Mouse (Mus musculus) liver, adult 2 months (tissue): ENCODE results near the gene Pramel1. TPM values are rescaled to one million over a fixed set of nuclear protein-coding genes. Genes with fewer than 3 reads are reported as not detected.
"Not testable (repeated sequence)": the region's sequence is repeated elsewhere in the genome, so short reads cannot be mapped to it uniquely, and the experiment has no call there.

Experiments used
- DNase-seq: peaks from one replicate; pipeline ENCODE4 v3.0.0-alpha.2; 2011; ENCODE audit warnings: low read depth, low spot score; ENCODE audit errors: extremely low read depth
- H3K27ac ChIP-seq: fragments of 200-500 bp; replicated peaks from 2 replicates; pipeline ENCODE4 v1.5.1; 2012; ENCODE audit warnings: low read depth, mild to moderate bottlenecking, control low read depth, inconsistent platforms, low read length; ENCODE audit not compliant: insufficient read depth
- H3K27me3 ChIP-seq: fragments of 200-500 bp; 2 replicates; pipeline ENCODE4 v1.6.1; 2012; ENCODE audit warnings: mild to moderate bottlenecking, moderate library complexity, low read length, inconsistent platforms; ENCODE audit not compliant: control insufficient read depth, insufficient read depth
- H3K36me3 ChIP-seq: fragments of 200-500 bp; 2 replicates; pipeline ENCODE4 v1.6.1; 2012; ENCODE audit warnings: low read length, inconsistent platforms; ENCODE audit not compliant: control insufficient read depth, insufficient read depth
- H3K4me1 ChIP-seq: fragments of 200-500 bp; 2 replicates; pipeline ENCODE4 v1.6.1; 2011; ENCODE audit warnings: low read length; ENCODE audit not compliant: control insufficient read depth, insufficient read depth
- H3K4me3 ChIP-seq: fragments of 200-500 bp; 2 replicates; pipeline ENCODE4 v1.5.1; 2011; ENCODE audit warnings: low read depth, mild to moderate bottlenecking, control low read depth, low read length, moderate library complexity; ENCODE audit not compliant: insufficient read depth
- H3K79me2 ChIP-seq: fragments of 200-500 bp; 2 replicates; pipeline ENCODE4 v1.6.1; 2012; ENCODE audit warnings: inconsistent platforms, mild to moderate bottlenecking, low read length, moderate library complexity; ENCODE audit not compliant: control insufficient read depth, insufficient read depth
- H3K9ac ChIP-seq: fragments of 200-500 bp; 2 replicates; pipeline ENCODE4 v1.6.1; 2012; ENCODE audit warnings: low read depth, mild to moderate bottlenecking, control low read depth, inconsistent platforms, low read length
- CTCF ChIP-seq: fragments of 200-500 bp; IDR thresholded peaks from 2 replicates; pipeline ENCODE4 v1.5.1; 2011; ENCODE audit warnings: low read depth, low read length, control low read depth
- POLR2A ChIP-seq: fragments of 200-500 bp; IDR thresholded peaks from 2 replicates; pipeline ENCODE4 v1.6.1; 2011; ENCODE audit warnings: low read length, control low read depth; ENCODE audit not compliant: insufficient read depth; ENCODE audit errors: extremely low read depth
- WGBS: fragments of 180-500 bp; shearing (Covaris S2); methylation state at CpG from one replicate; pipeline ENCODE4 v1.1.7; 2018; 5-methylcytosine and 5-hydroxymethylcytosine counted together
- polyA plus RNA-seq: library from polyadenylated mRNA; depleted of rRNA; stranded (reverse); fragments of >200 nt; gene quantifications from 2 replicates; pipeline ENCODE4 v1.2.3, GENCODE M21; 2012; rRNA removed
- total RNA-seq: library from RNA; depleted of rRNA; stranded (reverse); fragments of >200 nt; gene quantifications from 2 replicates; pipeline ENCODE4 v1.2.3, GENCODE M21; 2014; rRNA removed

The Pramel1 gene
- total RNA-seq (not detected in 2 replicates), polyA plus RNA-seq (not detected in 2 replicates)

GRCm38 (mm10) chr4:143394181-143394580 is at the start of gene Pramel1:
TSS of gene Pramel1 (plus strand) at chr4:143394428.
- H3K4me1 ChIP-seq: no peaks in the 10 kb centered on the region
- no peak for DNase-seq
- no peak within 1 kb of the TSS for H3K4me3 ChIP-seq
- no peak within 1 kb of the TSS for H3K27ac ChIP-seq
- 76% methylated on average over 26 of the region's 26 CpGs for WGBS
- H3K79me2 ChIP-seq: no peaks in the 10 kb centered on the region
- H3K9ac ChIP-seq: no peak within 1 kb of the TSS
- TF ChIP-seq CTCF (no peak), POLR2A (no peak)
- no peaks in the 10 kb centered on the region for H3K27me3 ChIP-seq
- H3K36me3 ChIP-seq: no peaks in the 10 kb centered on the region

- H3K4me1 ChIP-seq, DNase-seq, H3K27ac ChIP-seq, H3K4me3 ChIP-seq, H3K9ac ChIP-seq, H3K36me3 ChIP-seq, H3K79me2 ChIP-seq, H3K27me3 ChIP-seq: not testable (repeated sequence)
- WGBS: 82% methylated on average over 5 of the region's 5 CpGs
Measured at GRCm38 (mm10) chr4:143345491-143345890, 48.7 kb upstream of the Pramel1 start.

- Histone ChIP-seq H3K36me3 (no peaks in the 10 kb centered on the region), H3K9ac (no peak overlapping the region), H3K27me3 (peaks cover 8% of the 10 kb centered on the region), H3K27ac (no peak overlapping the region), H3K4me1 (no peaks in the 10 kb centered on the region), H3K79me2 (no peaks in the 10 kb centered on the region), H3K4me3 (no peak overlapping the region)
- TF ChIP-seq CTCF (no peak), POLR2A (no peak)
- 23% methylated on average over 5 of the region's 5 CpGs for WGBS
- DNase-seq: no peak
Measured at GRCm38 (mm10) chr4:143348678-143349077, 45.5 kb upstream of the Pramel1 start.

GRCm38 (mm10) chr4:143349484-143349906 is 44.7 kb upstream of the Pramel1 start, which contains the start of gene Lrrc38:
TSS of gene Lrrc38 (plus strand) at chr4:143349757.
- H3K36me3 ChIP-seq: no peaks in the 10 kb centered on the region
- H3K4me1 ChIP-seq: no peaks in the 10 kb centered on the region
- H3K79me2 ChIP-seq: no peaks in the 10 kb centered on the region
- no peak for TF ChIP-seq CTCF
- no peak for TF ChIP-seq POLR2A
- H3K27ac ChIP-seq: no peak within 1 kb of the TSS
- H3K4me3 ChIP-seq: no peak within 1 kb of the TSS
- no peak within 1 kb of the TSS for H3K9ac ChIP-seq
- no peak for DNase-seq
- H3K27me3 ChIP-seq: peaks cover 8% of the 10 kb centered on the region
- WGBS: 2% methylated on average over 19 of the region's 19 CpGs

GRCm38 (mm10) chr4:143350047-143351015 is 43.9 kb upstream of the Pramel1 start:
- Histone ChIP-seq H3K9ac (no peak overlapping the region), H3K4me3 (no peak overlapping the region)
- DNase-seq: no peak

GRCm38 (mm10) chr4:143352301-143352700 is 41.9 kb upstream of the Pramel1 start:
- no peak for TF ChIP-seq CTCF
- TF ChIP-seq POLR2A: no peak
- Histone ChIP-seq H3K4me1 (no peaks in the 10 kb centered on the region), H3K27ac (no peak overlapping the region), H3K27me3 (peaks cover 8% of the 10 kb centered on the region), H3K36me3 (no peaks in the 10 kb centered on the region), H3K4me3 (no peak overlapping the region), H3K79me2 (no peaks in the 10 kb centered on the region), H3K9ac (no peak overlapping the region)
- WGBS: 79% methylated on average over 4 of the region's 4 CpGs
- no peak for DNase-seq

More at GRCm38 (mm10) chr4:143350047-143351015, 43.9 kb upstream of the Pramel1 start:
- Histone ChIP-seq H3K27ac (no peak overlapping the region), H3K4me1 (no peaks in the 10 kb centered on the region), H3K79me2 (no peaks in the 10 kb centered on the region), H3K36me3 (no peaks in the 10 kb centered on the region), H3K27me3 (peaks cover 8% of the 10 kb centered on the region)
- 3% methylated on average over 72 of the region's 72 CpGs for WGBS
- TF ChIP-seq POLR2A (no peak), CTCF (no peak)
